Mouse (Mus musculus): ENCODE measurements at regions not wholly inside any gene's neighbourhood (a gene's known extent, or its start where the extent isn't known, plus 50 kb on each side); places are given as distances from the start of the nearest gene placed in this dataset.

- Histone ChIP-seq H3K9me3 (ENCODE audit: control insufficient read depth, low read length) (no peaks in the 10 kb centered on the region), H3K9ac (ENCODE audit: low read depth, low read length) (peak overlapping the region; percentile 31; the same call in 1 of the 2 replicates), H3K4me1 (ENCODE audit: control insufficient read depth, insufficient read depth, low read depth, low read length) (peaks cover 2% of the 10 kb centered on the region; the same call in 1 of the 2 replicates), H3K4me3 (ENCODE audit: low read length) (peak overlapping the region; percentile 25; the same call in 1 of the 2 replicates), H3K27ac (ENCODE audit: low read depth, low read length) (no peak overlapping the region), H3K4me2 (ENCODE audit: low read length) (peak overlapping the region; percentile 51), H3K27me3 (replicated peaks; ENCODE audit: control insufficient read depth, insufficient read depth, low read length) (no peaks in the 10 kb centered on the region), H3K36me3 (ENCODE audit: control insufficient read depth, insufficient read depth, low read length) (no peaks in the 10 kb centered on the region)
- 35% methylated on average over 10 of the region's 10 CpGs for WGBS
- ATAC-seq = peak; percentile 72
Measured at GRCm38 (mm10) chr14:80901346-80901745, 917.5 kb downstream of the Olfm4 start.

DNA sequence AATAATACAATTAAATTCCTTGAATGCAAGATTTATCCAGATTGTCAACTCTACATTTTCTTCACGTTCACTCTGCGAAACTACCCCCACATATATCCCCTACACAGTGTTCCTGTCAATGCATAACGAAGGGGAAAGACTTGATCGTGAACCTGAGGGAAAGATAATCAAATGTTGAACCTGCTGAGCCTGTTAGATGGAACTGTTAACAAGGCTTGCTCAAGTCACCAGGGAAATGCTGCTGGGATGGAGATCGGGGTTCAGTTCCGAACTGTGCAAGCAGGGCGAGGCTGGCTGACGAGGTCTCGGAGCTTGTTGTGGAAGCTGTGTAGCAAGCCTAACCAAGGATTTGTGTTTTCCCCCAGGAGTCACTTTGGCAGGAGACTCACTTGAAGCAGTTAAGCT is 917.9 kb downstream of the Olfm4 start:
- ATAC-seq = peak; percentile 63
- WGBS = 70% methylated on average over 9 of the region's 9 CpGs

DNA sequence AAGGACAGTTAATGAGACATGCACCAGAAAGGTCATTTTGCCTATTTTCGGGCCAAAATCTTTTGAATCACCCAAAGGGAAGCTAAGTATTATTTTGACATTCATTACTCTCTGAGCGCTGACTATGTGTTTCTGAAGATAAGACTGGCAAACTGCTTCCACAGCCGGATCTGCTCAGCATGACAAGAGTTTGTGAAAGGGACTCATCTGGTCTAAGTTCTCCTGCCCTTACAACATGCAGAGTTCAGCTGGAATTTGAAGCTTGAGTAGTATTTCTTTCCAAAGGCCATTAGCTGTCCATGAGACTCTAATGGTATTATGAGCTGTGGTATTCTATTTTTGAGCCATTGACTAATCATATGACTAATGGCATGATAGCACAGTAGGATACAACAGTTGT is 932.1 kb downstream of the Olfm4 start:
- no peak overlapping the region for H3K4me2 ChIP-seq (ENCODE audit: low read length)
- H3K4me3 ChIP-seq (ENCODE audit: low read length) = no peak overlapping the region
- no peaks in the 10 kb centered on the region for H3K9me3 ChIP-seq (ENCODE audit: control insufficient read depth, low read length)
- H3K27ac ChIP-seq (ENCODE audit: low read depth, low read length) = no peak overlapping the region
- WGBS = 84% methylated on average over 3 of the region's 3 CpGs
- H3K36me3 ChIP-seq (ENCODE audit: control insufficient read depth, insufficient read depth, low read length) = no peaks in the 10 kb centered on the region
- no peaks in the 10 kb centered on the region for H3K27me3 ChIP-seq (replicated peaks; ENCODE audit: control insufficient read depth, insufficient read depth, low read length)
- no peak for ATAC-seq
- no peaks in the 10 kb centered on the region for H3K4me1 ChIP-seq (ENCODE audit: control insufficient read depth, insufficient read depth, low read depth, low read length)
- no peak overlapping the region for H3K9ac ChIP-seq (ENCODE audit: low read depth, low read length)

More for the DNA sequence above, 917.9 kb downstream of the Olfm4 start:
- Histone ChIP-seq H3K27me3 (replicated peaks; ENCODE audit: control insufficient read depth, insufficient read depth, low read length) (no peaks in the 10 kb centered on the region), H3K9ac (ENCODE audit: low read depth, low read length) (peak overlapping the region; percentile 31), H3K27ac (ENCODE audit: low read depth, low read length) (no peak overlapping the region), H3K4me3 (ENCODE audit: low read length) (peak overlapping the region; percentile 25; the same call in 1 of the 2 replicates), H3K36me3 (ENCODE audit: control insufficient read depth, insufficient read depth, low read length) (no peaks in the 10 kb centered on the region), H3K9me3 (ENCODE audit: control insufficient read depth, low read length) (no peaks in the 10 kb centered on the region), H3K4me2 (ENCODE audit: low read length) (peak overlapping the region; percentile 51), H3K4me1 (ENCODE audit: control insufficient read depth, insufficient read depth, low read depth, low read length) (peaks cover 2% of the 10 kb centered on the region; the same call in 1 of the 2 replicates)

GRCm38 (mm10) chr14:80923732-80924131 is 939.9 kb downstream of the Olfm4 start:
- no peak for ATAC-seq
- H3K4me1 ChIP-seq (ENCODE audit: control insufficient read depth, insufficient read depth, low read depth, low read length) = no peaks in the 10 kb centered on the region
- no peak overlapping the region for H3K4me3 ChIP-seq (ENCODE audit: low read length)
- H3K27ac ChIP-seq (ENCODE audit: low read depth, low read length) = no peak overlapping the region
- no peaks in the 10 kb centered on the region for H3K27me3 ChIP-seq (replicated peaks; ENCODE audit: control insufficient read depth, insufficient read depth, low read length)
- H3K9ac ChIP-seq (ENCODE audit: low read depth, low read length) = no peak overlapping the region
- H3K36me3 ChIP-seq (ENCODE audit: control insufficient read depth, insufficient read depth, low read length) = no peaks in the 10 kb centered on the region
- H3K4me2 ChIP-seq (ENCODE audit: low read length) = no peak overlapping the region
- 46% methylated on average over 2 of the region's 2 CpGs for WGBS
- no peaks in the 10 kb centered on the region for H3K9me3 ChIP-seq (ENCODE audit: control insufficient read depth, low read length)

DNA sequence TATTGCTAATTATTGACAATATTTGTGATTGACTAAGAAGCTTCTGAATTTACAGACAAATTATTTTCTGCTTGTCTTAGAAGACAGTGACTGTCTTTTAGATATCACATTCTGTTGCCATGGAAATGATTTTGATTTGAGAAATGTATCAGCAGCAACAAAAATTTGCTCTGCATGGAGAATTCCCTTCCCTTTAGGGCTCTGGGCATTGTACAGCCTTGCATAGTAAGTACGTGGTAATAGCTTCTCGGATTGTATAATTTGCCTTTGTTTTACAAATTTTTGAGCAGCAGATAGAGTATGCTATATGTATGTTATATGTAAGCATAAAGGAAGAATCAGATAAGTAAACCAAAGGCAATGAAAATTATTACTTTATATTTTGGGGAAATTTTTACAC is 976.1 kb downstream of the Olfm4 start:
- 50% methylated on average over 2 of the region's 2 CpGs for WGBS

GRCm38 (mm10) chr14:80975795-80976194 is 991.9 kb downstream of the Olfm4 start:
- no peaks in the 10 kb centered on the region for H3K9me3 ChIP-seq (ENCODE audit: control insufficient read depth, low read length)
- WGBS = 84% methylated on average over 4 of the region's 4 CpGs
- no peak overlapping the region for H3K4me3 ChIP-seq (ENCODE audit: low read length)
- no peak overlapping the region for H3K4me2 ChIP-seq (ENCODE audit: low read length)
- no peak overlapping the region for H3K27ac ChIP-seq (ENCODE audit: low read depth, low read length)
- H3K36me3 ChIP-seq (ENCODE audit: control insufficient read depth, insufficient read depth, low read length) = no peaks in the 10 kb centered on the region
- no peaks in the 10 kb centered on the region for H3K4me1 ChIP-seq (ENCODE audit: control insufficient read depth, insufficient read depth, low read depth, low read length)
- H3K9ac ChIP-seq (ENCODE audit: low read depth, low read length) = no peak overlapping the region
- no peaks in the 10 kb centered on the region for H3K27me3 ChIP-seq (replicated peaks; ENCODE audit: control insufficient read depth, insufficient read depth, low read length)
- ATAC-seq = no peak

More for the DNA sequence above, 976.1 kb downstream of the Olfm4 start:
- H3K27me3 ChIP-seq (replicated peaks; ENCODE audit: control insufficient read depth, insufficient read depth, low read length) = no peaks in the 10 kb centered on the region
- H3K4me2 ChIP-seq (ENCODE audit: low read length) = no peak overlapping the region
- H3K9me3 ChIP-seq (ENCODE audit: control insufficient read depth, low read length) = no peaks in the 10 kb centered on the region
- no peaks in the 10 kb centered on the region for H3K36me3 ChIP-seq (ENCODE audit: control insufficient read depth, insufficient read depth, low read length)
- no peak overlapping the region for H3K4me3 ChIP-seq (ENCODE audit: low read length)
- H3K9ac ChIP-seq (ENCODE audit: low read depth, low read length) = no peak overlapping the region
- H3K27ac ChIP-seq (ENCODE audit: low read depth, low read length) = no peak overlapping the region
- no peaks in the 10 kb centered on the region for H3K4me1 ChIP-seq (ENCODE audit: control insufficient read depth, insufficient read depth, low read depth, low read length)
- ATAC-seq = 0 out of 2 replicates have a peak, but pooled peaks have one; percentile 42

GRCm38 (mm10) chr14:80976662-80977061 is 992.8 kb downstream of the Olfm4 start:
- Histone ChIP-seq H3K4me2 (ENCODE audit: low read length) (no peak overlapping the region), H3K27me3 (replicated peaks; ENCODE audit: control insufficient read depth, insufficient read depth, low read length) (no peaks in the 10 kb centered on the region), H3K4me3 (ENCODE audit: low read length) (no peak overlapping the region), H3K9ac (ENCODE audit: low read depth, low read length) (no peak overlapping the region), H3K9me3 (ENCODE audit: control insufficient read depth, low read length) (no peaks in the 10 kb centered on the region), H3K4me1 (ENCODE audit: control insufficient read depth, insufficient read depth, low read depth, low read length) (no peaks in the 10 kb centered on the region), H3K27ac (ENCODE audit: low read depth, low read length) (no peak overlapping the region), H3K36me3 (ENCODE audit: control insufficient read depth, insufficient read depth, low read length) (no peaks in the 10 kb centered on the region)
- no peak for ATAC-seq
- WGBS = 52% methylated on average over 5 of the region's 5 CpGs

- peak; percentile 24; the same call in 1 of the 2 replicates for ATAC-seq
- H3K27ac ChIP-seq (ENCODE audit: low read depth, low read length) = no peak overlapping the region
- no peak overlapping the region for H3K9ac ChIP-seq (ENCODE audit: low read depth, low read length)
- H3K4me2 ChIP-seq (ENCODE audit: low read length) = no peak overlapping the region
- no peaks in the 10 kb centered on the region for H3K9me3 ChIP-seq (ENCODE audit: control insufficient read depth, low read length)
- no peaks in the 10 kb centered on the region for H3K36me3 ChIP-seq (ENCODE audit: control insufficient read depth, insufficient read depth, low read length)
- WGBS = 62% methylated on average over 5 of the region's 5 CpGs
- no peaks in the 10 kb centered on the region for H3K4me1 ChIP-seq (ENCODE audit: control insufficient read depth, insufficient read depth, low read depth, low read length)
- no peak overlapping the region for H3K4me3 ChIP-seq (ENCODE audit: low read length)
- no peaks in the 10 kb centered on the region for H3K27me3 ChIP-seq (replicated peaks; ENCODE audit: control insufficient read depth, insufficient read depth, low read length)
Measured at GRCm38 (mm10) chr14:80979475-80979874, 995.6 kb downstream of the Olfm4 start.

DNA sequence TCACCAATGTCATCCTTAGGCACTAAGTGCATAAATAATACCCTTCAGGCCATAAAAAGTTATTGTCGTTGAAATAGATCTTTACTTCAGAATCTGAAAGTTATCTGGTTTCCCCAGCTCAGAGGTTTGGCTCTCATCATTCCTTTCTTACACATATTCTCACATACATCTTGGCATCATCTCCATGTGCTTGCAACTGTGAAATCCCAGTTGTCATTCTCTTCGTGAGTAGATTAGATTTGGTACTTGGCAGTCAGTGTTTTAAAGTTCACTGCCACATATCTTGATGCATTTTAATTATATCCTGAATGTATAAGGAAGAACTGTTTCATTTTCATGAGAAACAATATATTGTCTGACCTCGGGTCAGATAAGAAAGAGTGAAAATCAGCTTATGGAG is 1006.3 kb downstream of the Olfm4 start:
- no peak overlapping the region for H3K4me3 ChIP-seq (ENCODE audit: low read length)
- no peaks in the 10 kb centered on the region for H3K27me3 ChIP-seq (replicated peaks; ENCODE audit: control insufficient read depth, insufficient read depth, low read length)
- WGBS = 69% methylated on average over 3 of the region's 3 CpGs
- no peaks in the 10 kb centered on the region for H3K36me3 ChIP-seq (ENCODE audit: control insufficient read depth, insufficient read depth, low read length)
- ATAC-seq = no peak
- no peak overlapping the region for H3K27ac ChIP-seq (ENCODE audit: low read depth, low read length)
- H3K9ac ChIP-seq (ENCODE audit: low read depth, low read length) = no peak overlapping the region
- no peaks in the 10 kb centered on the region for H3K9me3 ChIP-seq (ENCODE audit: control insufficient read depth, low read length)
- H3K4me1 ChIP-seq (ENCODE audit: control insufficient read depth, insufficient read depth, low read depth, low read length) = no peaks in the 10 kb centered on the region
- H3K4me2 ChIP-seq (ENCODE audit: low read length) = no peak overlapping the region

Data from hindbrain, embryonic 16.5 days (tissue).